Mouse (Mus musculus): Measurements from ENCODE around the gene Zbtb2.

Gene Zbtb2

GRCm38 (mm10) chr10:4384244-4384643, 3.7 kb downstream of the Zbtb2 start:
- DNase-seq (ENCODE audit: low spot score), result no peak

DNA sequence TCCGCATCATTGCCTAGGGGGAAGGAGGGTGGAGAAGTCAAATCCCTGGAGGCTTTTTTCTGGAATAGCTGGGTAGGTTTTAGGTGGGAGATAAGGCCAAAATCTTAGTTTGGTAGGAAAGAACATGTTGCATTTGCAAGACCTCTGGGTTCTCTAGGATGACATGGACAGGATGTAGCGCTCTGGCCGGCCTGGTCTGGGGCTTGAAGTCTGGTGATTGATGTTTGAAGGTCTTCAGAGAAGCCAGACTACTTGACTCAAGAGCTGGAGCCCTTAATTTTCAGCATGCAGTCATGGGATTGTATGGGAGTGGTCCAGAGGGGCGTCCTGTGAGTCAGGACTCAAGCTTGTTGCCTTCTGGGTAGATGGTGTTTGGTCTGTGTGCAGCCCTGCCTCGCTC, 7.2 kb downstream of the Zbtb2 start:
- no peak for DNase-seq (ENCODE audit: low spot score)

GRCm38 (mm10) chr10:4376931-4377330, 11.0 kb downstream of the Zbtb2 start:
- no peak for DNase-seq (ENCODE audit: low spot score)

GRCm38 (mm10) chr10:4376461-4376860, 11.4 kb downstream of the Zbtb2 start:
- DNase-seq (ENCODE audit: low spot score), result no peak

DNA sequence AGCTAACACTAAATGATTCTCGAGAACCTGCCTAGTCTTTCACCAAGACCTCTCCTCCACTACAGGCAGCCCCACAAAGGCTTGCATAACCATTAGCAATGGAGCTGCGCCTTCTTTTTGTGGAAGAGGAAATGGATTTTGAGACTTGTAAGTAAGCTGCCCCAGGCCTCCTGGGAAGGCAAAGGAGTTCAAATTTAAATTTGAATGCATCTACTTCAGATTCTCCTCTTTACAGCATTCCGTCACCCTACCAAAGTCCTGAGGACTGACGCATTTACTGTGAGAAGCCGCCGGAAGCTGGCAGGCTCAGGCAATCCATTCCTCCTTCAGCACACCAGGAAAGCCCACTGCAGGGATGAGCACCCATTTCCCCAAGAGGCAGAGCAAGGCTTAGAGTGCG, 12.6 kb downstream of the Zbtb2 start:
- DNase-seq (ENCODE audit: low spot score), result no peak

DNA sequence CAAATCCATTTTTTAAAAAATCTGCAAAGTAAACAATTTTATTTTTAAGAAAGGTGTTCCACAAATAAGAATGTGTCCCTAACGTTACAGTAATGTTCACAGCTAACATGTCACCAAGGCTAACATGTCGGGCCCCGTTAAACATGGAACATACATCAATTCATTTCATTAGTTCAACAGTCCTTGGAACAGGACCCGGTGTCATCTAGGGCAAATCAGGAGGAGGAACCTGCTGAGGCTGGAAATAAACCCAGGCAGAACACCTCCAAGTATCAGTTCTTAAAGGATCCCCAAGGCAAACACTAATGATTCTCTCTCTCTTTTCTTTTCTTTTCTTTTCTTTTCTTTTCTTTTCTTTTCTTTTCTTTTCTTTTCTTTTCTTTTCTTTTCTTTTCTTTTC, 13.2 kb downstream of the Zbtb2 start:
- DNase-seq (ENCODE audit: low spot score), result no peak

DNA sequence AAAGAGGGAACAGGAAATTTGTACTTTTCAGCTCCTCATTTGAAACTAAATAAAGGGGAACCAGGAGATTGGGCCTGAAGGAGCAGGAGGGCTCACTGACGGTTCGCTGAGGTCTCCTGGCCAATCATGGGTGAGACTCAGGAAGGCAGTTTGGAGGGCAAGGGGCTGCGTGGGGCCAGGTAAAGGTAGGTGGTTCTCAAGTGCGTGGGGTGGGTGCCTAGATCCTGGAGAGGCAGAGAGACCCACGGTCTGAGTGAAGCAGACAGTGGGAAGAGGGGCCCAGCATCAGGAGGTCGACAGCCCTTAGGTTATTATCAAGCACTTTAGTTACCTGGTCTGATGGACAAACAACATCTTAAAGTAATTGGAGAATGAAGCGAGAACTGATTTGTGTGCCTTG, 13.7 kb downstream of the Zbtb2 start:
- DNase-seq (ENCODE audit: low spot score), result no peak

GRCm38 (mm10) chr10:4373558-4373957, 14.3 kb downstream of the Zbtb2 start:
- no peak for DNase-seq (ENCODE audit: low spot score)

GRCm38 (mm10) chr10:4372011-4372410, 15.9 kb downstream of the Zbtb2 start:
- no peak for DNase-seq (ENCODE audit: low spot score)

DNA sequence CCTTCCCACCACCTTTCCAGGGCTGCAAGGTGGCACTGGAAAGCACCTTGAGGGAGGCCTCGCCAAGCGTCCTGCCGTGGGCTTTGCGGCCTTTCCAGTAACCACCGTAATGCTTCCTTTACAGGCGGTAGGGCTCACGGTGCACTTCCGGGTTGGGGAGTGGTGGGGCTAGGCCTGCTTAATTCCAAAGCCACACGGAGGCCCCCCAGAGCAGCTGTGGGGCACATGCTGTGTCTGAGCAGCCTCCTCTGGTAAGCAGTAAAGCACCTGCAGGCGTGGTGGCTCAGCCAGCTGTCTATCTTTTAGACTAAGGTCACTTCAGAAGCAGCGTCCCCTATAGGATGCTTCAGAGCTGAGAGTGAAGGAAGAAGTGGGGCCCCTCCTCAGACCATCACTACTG, 17.8 kb downstream of the Zbtb2 start:
- no peak for DNase-seq (ENCODE audit: low spot score)

- DNase-seq (ENCODE audit: low spot score), result no peak
Measured at GRCm38 (mm10) chr10:4364618-4365017, 23.3 kb downstream of the Zbtb2 start.

DNA sequence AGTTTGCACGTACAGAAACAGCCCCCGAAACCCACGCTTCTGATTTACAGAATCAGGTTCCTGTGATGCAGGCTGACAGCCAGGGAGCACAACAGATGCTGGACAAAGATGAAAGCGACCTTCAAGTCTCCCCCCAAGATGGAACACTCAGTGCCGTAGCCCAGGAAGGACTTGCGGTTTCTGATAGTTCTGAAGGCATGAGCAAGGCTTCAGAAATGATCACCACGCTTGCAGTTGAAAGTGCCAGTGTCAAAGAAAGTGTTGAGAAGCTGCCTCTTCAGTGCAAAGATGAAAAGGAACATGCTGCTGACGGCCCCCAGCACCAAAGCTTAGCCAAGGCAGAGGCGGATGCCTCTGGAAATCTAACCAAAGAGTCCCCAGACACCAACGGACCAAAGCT, 30.5 kb downstream of the Zbtb2 start:
- DNase-seq (ENCODE audit: low spot score), result no peak

GRCm38 (mm10) chr10:4356640-4357039, 31.3 kb downstream of the Zbtb2 start:
- no peak for DNase-seq (ENCODE audit: low spot score)

GRCm38 (mm10) chr10:4355882-4356451, 31.9 kb downstream of the Zbtb2 start:
- DNase-seq (ENCODE audit: low spot score), result no peak

DNA sequence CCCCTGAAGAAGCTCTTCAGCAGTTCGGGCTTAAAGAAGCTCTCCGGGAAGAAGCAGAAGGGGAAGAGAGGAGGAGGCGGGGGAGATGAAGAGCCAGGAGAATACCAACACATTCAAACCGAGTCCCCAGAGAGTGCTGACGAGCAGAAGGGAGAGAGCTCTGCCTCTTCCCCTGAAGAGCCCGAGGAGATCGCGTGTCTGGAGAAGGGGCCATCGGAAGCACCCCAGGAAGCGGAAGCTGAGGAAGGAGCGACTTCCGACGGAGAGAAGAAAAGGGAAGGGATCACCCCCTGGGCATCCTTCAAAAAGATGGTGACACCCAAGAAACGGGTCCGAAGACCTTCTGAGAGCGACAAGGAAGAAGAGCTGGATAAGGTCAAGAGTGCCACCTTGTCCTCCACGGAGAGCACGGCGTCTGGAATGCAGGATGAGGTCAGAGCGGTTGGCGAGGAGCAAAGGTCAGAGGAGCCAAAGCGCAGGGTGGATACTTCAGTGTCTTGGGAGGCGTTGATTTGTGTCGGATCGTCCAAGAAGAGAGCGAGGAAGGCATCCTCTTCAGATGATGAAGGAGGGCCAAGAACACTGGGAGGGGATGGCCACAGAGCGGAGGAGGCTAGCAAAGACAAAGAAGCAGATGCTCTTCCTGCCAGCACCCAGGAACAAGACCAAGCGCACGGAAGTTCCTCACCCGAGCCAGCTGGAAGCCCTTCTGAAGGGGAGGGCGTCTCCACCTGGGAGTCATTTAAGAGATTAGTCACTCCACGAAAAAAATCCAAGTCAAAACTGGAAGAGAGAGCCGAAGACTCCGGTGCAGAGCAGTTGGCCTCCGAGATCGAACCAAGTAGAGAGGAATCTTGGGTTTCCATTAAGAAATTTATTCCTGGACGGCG, 33.3 kb downstream of the Zbtb2 start:
- DNase-seq (ENCODE audit: low spot score), result no peak

- DNase-seq (ENCODE audit: low spot score), result no peak
Measured at GRCm38 (mm10) chr10:4347591-4347990, 40.3 kb downstream of the Zbtb2 start.

- DNase-seq (ENCODE audit: low spot score), result no peak
Measured at GRCm38 (mm10) chr10:4347136-4347492, 40.8 kb downstream of the Zbtb2 start.

GRCm38 (mm10) chr10:4346489-4347135, 41.3 kb downstream of the Zbtb2 start:
- DNase-seq (ENCODE audit: low spot score), result peak; percentile 90

DNA sequence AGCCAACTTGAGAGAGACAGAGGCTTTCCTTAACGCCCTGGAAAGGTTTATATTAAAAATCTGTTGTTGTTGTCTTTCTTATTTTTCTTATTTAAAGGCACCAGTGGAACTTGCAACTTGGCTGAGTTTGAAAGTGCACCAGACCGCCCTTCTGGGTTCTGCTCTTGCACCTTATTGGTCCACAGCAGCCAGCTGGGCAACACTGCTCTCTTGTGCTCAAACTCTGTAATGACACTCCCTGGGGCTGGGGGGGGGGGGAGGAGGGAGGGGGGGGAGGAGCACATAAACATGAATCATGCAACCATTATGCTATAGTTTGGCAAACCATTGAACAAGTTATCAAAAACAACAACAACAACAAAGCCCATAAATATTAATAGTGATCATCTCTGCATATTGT, 46.5 kb downstream of the Zbtb2 start:
- DNase-seq (ENCODE audit: low spot score), result no peak

DNA sequence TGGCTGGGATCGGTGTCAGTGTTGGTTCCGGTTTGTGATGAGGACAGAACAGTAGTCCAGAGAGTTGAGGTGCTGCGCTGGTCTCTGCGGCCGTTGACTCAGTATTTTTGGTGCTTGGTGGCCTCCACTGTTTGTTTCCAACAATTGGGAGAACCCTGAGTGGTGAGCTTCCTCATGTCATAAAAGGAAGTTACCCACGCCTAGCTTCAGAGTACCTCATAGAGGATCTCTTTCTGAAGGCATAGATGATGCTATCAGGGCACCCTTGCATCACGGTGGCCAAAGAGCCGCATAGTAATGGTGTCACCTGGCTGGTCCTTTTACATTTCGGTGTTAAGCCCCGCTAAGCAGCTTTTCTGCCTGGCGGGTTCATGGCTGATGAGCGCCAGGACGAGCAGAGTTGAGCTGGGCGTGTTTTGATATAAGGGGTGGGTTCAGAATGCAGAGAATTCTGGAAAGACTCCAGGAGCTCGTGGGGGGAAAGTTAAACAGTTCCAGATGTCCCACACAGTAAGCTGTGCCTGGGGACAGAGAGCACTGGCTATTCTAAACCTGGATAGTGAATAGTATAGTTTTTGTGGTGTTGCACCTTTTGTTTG, 48.9 kb downstream of the Zbtb2 start:
- no peak for DNase-seq (ENCODE audit: low spot score)

DNA sequence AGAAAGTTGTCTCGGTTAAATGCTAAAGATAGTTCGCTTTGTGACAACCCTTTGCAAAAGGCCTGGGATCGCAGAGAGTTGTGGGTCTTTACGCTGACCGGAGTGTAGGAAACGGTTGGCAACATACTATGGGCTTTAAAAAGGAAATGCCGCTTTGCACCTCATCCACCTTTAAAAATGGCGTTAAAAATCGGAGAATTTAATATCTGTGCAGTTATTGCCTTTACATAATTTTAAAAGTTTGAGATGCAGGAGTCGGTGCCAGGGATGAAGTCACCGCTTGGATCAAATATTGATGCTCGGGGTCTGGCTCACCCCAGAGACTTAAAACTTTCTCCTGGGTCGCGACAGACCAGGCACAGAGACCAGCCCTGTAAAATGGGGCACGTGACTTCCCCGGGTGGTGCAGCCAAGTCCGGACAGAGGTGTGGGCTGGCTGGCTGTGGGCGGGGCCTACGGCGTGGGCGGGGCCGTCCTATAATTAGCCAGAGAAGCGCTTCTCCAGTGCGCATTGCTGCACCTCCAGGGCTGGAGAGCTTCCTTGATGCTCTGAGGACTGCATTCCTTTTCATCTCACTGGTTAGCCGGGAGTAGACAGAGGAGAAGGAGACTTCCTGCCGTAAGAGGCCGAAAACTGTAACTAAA, 53.7 kb downstream of the Zbtb2 start:
- no peak for DNase-seq (ENCODE audit: low spot score)

- no peak for DNase-seq (ENCODE audit: low spot score)
Measured at GRCm38 (mm10) chr10:4333319-4333718, 54.6 kb downstream of the Zbtb2 start.
